Mouse (Mus musculus): ENCODE results near the gene Oasl2.
A peak's percentile ranks its signal among the peaks of the same experiment; 100 is the strongest.
"Not testable (repeated sequence)": the region's sequence is repeated elsewhere in the genome, so short reads cannot be mapped to it uniquely, and the experiment has no call there.

The Oasl2 gene

GRCm38 (mm10) chr5:114915854-114916253 is 19.1 kb downstream of the Oasl2 start:
- DNase-seq (ENCODE audit: low spot score), result no peak

- no peak for DNase-seq (ENCODE audit: low spot score)
Observed at GRCm38 (mm10) chr5:114916777-114917176, 20.0 kb downstream of the Oasl2 start.

- DNase-seq (ENCODE audit: low spot score), result not testable (repeated sequence)
Observed at GRCm38 (mm10) chr5:114917357-114917756, 20.6 kb downstream of the Oasl2 start.

DNA sequence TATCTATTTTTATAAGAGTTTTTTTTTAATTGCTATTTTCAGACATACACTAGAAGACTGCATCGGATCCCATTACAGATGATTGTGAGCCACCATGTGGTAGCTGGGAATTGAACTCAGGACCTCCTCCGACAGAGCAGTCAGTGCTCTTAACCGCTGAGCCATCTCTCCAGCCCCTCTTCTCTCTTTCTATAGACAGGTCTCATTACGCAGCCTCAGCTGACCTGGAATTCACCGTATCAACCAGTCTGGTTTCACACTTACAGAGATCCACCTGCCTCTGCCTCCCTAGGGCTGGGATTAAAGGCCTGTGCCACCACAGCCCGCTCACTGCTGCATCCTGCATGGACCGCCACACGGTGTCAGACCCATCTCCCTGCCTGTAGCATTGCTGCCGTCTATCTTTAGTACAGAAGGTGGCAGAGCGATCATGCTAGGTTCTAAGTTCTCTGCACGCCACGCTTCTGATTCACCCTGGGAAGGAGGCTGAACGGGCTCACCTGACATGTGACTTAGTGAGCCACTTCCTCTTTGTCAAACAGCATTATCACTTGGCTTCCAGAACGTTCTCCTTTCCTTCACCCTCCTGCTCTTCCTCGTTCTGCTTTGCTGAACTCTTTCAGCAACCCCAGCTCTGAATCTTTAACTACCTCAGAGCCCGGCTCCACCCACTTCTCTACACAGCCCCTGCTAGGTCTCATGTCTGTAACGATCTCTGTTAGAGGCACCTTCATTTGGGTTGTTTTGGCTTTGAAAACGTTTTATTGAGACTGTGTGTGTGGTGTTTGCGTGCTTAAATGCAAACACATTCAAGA is 25.0 kb downstream of the Oasl2 start:
- no peak for DNase-seq (ENCODE audit: low spot score)

DNA sequence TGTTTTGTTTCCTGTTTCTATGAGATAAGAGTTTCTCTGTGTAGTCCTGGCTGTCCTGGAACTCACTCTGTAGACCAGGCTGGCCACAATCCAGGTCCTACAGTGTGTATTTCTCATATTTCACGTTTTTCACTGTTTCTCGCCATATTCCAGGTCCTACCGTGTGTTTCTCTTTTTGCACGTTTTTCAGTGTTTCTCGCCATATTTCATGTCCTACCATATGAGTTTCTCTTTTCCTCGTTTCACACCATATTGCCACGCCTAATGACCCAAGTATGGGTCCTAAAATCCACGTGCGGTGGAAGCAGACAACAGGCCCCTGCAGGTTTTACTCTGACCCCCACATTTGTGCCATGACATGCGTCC is 25.6 kb downstream of the Oasl2 start:
- no peak for DNase-seq (ENCODE audit: low spot score)

GRCm38 (mm10) chr5:114922998-114923473 is 26.3 kb downstream of the Oasl2 start, which contains the start of gene Oasl1:
TSS of gene Oasl1 (plus strand) at chr5:114923240.
- DNase-seq (ENCODE audit: low spot score), result peak; percentile 36

- no peak for DNase-seq (ENCODE audit: low spot score)
Observed at GRCm38 (mm10) chr5:114926153-114926684, 29.5 kb downstream of the Oasl2 start.

GRCm38 (mm10) chr5:114926753-114927152 is 30.0 kb downstream of the Oasl2 start:
- no peak for DNase-seq (ENCODE audit: low spot score)

- DNase-seq (ENCODE audit: low spot score), result no peak
Observed at GRCm38 (mm10) chr5:114931626-114932025, 34.9 kb downstream of the Oasl2 start.

- no peak for DNase-seq (ENCODE audit: low spot score)
Observed at GRCm38 (mm10) chr5:114933206-114933605, 36.5 kb downstream of the Oasl2 start.

DNA sequence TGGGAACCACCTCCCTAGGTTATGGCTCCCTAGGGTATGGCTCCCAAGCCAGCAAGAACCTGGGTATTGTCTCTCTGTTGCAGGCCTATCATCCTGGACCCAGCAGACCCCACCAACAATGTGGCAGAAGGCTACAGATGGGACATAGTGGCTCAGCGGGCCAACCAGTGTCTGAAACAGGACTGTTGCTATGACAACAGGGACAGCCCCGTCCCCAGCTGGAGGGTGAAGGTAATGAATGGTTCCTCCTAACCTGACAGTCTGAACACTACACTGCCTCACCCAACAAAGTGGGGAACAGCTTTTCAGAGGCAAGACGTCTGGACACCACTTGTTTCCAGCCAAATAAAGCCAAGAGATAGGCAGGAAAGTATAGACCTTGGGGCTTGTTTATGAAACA is 39.1 kb downstream of the Oasl2 start:
- DNase-seq (ENCODE audit: low spot score), result no peak

GRCm38 (mm10) chr5:114941138-114941537 is 44.4 kb downstream of the Oasl2 start:
- DNase-seq (ENCODE audit: low spot score), result not testable (repeated sequence)

DNA sequence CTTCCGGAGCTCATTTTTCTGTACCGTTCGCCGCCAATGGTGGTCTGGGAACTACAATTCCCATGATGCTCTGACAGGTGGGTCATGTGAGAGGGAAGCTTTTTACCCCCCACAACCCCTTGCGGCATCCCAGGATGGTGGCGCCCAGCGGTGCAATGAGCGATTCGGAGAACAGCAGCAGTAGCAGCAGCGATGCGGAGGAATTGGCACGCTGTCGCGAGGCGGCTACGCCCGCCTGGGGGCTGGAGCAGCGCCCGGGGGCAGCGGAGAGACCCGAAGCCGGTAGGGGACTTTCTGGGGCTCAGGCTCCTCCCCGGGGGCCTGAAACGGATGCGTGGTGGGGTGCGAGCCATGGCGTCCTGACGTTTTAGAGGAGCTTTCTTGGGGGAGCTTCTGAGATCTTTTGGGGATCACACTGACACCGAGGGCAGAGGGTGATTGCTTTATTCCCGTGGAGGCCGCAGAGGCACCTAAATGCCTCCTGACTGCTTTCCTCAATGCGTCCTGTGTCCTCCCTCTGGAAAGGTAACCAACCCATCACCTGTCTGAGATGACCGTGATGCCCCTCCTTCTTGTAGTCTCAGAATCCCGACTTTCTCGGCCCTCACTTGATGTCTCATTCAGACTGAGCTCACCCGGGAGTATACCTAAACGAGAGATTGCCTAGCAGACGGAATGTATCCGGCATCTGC is 45.5 kb downstream of the Oasl2 start, which contains the start of gene 2210016L21Rik:
TSS of gene 2210016L21Rik (plus strand) at position 85 of the 692 bp plus-strand sequence.
- DNase-seq (ENCODE audit: low spot score), result peak; percentile 55

DNA sequence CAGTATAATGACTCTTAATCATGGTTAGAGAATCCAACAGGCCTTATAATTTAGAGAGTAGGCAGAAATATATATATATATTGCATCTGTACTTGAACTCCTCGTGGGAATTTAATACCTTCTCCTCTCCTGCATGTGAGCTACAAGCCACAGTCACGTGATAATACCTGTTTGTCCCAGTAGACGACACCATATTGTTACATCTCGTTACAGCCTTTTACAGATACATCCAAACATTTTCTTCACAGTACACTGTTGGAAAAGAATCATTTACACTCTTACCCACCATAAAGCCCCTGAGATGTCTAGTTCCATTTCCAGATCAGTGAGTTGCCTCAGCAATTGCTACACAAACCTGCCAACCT is 46.0 kb downstream of the Oasl2 start:
- DNase-seq (ENCODE audit: low spot score), result no peak

DNA sequence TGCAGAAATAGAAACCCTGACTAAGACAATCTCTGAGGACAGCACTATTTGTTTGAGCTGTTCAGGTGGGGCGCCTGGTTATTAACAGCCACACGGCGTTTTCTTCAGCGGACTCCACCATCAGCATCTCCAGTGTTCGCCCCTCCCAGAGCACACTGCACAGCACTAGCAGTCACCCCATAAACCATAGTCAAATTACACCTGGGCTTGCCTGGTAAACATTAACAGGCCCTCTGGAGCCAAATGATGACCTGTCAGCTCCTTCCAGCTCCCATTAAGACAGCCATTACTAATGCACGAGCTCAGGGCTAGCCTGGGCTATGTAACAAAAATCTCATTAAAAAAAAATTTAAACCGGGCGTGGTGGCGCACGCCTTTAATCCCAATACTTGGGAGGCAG is 48.3 kb downstream of the Oasl2 start:
- DNase-seq (ENCODE audit: low spot score), result no peak

DNA sequence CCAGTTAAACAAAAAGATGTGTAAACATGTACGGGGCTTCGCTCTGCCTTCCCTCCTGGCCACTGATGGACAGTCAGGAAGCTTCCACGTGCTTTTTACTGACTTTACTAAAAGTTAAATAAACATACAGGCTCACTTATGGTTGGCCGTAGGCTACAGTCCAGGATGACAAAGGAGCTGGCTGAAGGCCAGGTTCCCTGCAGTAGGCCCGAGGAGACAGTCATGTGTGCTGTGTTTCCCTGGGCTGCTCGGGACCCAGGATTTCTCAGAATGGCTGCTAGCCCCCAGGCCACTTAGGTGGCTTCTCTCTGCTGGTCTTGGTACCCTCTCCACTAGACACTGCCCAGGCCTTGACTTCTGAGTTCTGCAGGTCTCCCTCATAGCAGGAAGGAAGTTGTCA is 52.2 kb downstream of the Oasl2 start:
- DNase-seq (ENCODE audit: low spot score), result no peak

DNA sequence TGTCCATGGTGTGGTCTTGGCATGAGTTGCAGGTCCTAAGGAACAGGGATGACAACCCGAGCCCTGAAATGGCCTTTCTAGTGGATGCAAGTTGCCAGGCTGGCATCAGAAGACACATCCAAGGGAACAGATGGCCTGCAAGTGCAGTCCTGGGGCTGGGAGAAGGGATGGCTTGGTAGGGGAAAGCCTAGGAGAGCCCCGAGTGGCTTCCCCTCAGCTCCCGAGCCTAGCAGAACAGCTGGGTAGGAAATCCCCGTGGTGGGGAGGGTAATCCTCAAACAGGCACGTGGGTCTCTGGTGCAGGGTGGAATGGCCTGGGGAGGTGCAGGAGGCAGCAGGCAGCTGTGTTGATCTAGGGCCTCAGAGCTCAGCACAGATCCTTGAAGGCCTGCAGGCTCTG is 52.6 kb downstream of the Oasl2 start:
- DNase-seq (ENCODE audit: low spot score), result no peak

DNA sequence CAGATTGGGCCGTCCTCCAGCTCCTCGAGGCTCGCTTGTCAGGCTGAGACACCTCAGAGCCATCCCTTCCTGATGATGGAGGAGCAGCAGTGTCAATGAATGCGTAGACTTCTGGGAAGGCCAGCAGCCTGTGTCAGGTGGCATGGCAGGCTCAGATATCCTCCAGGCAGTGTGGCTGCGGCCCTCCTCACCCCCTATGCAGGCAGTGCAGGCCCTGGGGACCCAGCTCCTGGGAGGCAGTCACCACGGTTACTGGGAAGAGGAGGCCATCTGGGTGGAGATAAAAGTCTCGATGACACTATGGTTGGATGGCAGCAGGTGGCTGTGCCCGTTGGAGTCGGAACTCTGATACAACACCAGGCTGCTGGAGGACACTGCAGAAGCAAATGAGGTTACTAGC is 53.1 kb downstream of the Oasl2 start:
- DNase-seq (ENCODE audit: low spot score), result no peak

DNA sequence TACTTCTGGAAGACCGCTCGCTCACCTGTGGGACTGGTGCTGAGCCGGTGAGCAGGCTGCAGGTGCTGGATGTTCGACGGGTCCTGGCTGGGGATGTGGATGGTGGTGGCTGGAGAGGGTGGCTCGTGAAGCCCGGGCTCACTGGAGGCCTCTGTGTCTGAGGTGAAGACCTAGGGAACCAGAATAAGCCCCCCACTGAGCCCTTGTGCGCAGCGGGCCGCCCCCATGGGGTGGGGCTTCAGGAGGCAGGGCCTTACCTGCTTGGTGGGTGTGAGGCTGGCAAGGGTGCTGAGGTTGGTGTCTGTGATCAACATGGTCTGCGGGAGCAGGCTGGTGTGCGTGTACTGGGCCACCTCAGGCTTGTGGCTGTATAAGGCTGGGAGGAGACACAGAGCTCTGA is 53.9 kb downstream of the Oasl2 start:
- no peak for DNase-seq (ENCODE audit: low spot score)

DNA sequence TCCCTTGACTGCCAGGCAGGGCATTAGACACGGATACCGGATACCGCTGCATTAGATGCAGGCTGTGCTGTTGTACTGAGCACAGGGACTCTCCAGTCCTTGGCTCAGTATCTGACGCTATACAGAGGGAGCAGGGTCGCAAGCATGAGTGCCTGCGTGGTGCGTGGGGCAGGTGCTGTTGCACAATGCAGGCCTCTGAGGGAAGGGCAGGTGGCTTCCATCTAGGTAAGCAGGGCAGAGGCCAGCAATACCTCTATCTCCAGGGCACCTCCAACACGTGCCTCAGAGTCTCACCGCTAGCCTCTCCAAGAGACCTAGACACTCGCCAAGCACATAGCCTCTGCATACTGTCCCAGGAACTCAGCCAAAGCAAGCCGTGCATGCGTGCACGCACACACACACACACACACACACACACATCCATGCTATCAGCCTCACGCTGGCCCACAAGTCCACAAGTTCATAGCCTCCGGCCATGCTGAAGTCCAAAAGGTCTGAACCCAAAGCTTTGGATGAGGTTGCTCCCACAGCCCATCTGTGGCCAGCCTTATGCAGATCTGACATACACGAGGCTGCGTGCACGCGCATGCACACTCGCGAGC is 54.6 kb downstream of the Oasl2 start:
- no peak for DNase-seq (ENCODE audit: low spot score)

DNA sequence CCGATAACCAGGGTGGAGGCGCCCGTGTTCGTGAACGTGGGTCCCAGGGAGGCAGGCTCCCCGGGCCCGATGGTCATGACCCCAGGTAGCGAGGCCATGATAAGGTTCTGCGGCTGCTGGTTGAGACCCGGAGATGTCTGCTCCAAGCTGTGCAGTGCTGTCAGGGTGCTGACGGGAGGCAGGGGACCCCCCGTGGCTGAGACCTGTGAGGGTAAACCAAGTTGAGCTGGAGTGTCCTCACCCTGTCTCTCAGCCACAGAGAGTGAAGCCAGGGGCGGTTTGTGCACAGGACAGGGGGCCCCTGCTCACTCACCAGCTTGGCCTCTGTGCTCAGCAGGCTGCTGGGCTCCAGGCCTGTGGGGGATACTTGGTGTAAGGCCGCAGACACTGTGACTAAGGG is 56.6 kb downstream of the Oasl2 start:
- DNase-seq (ENCODE audit: low spot score), result no peak

- no peak for DNase-seq (ENCODE audit: low spot score)
Observed at GRCm38 (mm10) chr5:114958069-114958468, 61.3 kb downstream of the Oasl2 start.

Data from ovary, postnatal 10 days (tissue).